Mouse (Mus musculus) forebrain, embryonic 12.5 days (tissue): Measurements from ENCODE around the gene Plek2. TPM values are rescaled to one million over a fixed set of nuclear protein-coding genes. Genes with fewer than 3 reads are reported as not detected.
A peak's percentile ranks its signal among the peaks of the same experiment; 100 is the strongest.

Experiments used
- ATAC-seq: fragments of 200-750 bp; cut with Nextera tagmentation; 2 replicates; pipeline ENCODE4 v1.8.0; 2017; ENCODE audit warnings: moderate TSS enrichment; ENCODE audit not compliant: low FRiP score
- H3K27ac ChIP-seq: fragments of 300-500 bp; sonication (generic); 2 replicates; pipeline ENCODE4 v1.5.1; 2016; ENCODE audit warnings: mild to moderate bottlenecking
- H3K27me3 ChIP-seq: fragments of 300-500 bp; sonication (generic); 2 replicates; pipeline ENCODE4 v1.6.1; 2016; ENCODE audit warnings: mild to moderate bottlenecking
- H3K36me3 ChIP-seq: fragments of 300-500 bp; sonication (generic); replicated peaks from 2 replicates; pipeline ENCODE4 v1.6.1; 2016; ENCODE audit warnings: mild to moderate bottlenecking
- H3K4me1 ChIP-seq: fragments of 300-500 bp; sonication (generic); 2 replicates; pipeline ENCODE4 v1.6.1; 2016
- H3K4me2 ChIP-seq: fragments of 300-500 bp; sonication (generic); 2 replicates; pipeline ENCODE4 v1.6.1; 2016; ENCODE audit warnings: mild to moderate bottlenecking, moderate library complexity
- H3K4me3 ChIP-seq: fragments of 300-500 bp; sonication (generic); replicated peaks from 2 replicates; pipeline ENCODE4 v1.5.1; 2016; ENCODE audit warnings: mild to moderate bottlenecking
- H3K9ac ChIP-seq: fragments of 300-500 bp; sonication (generic); 2 replicates; pipeline ENCODE4 v1.6.1; 2016; ENCODE audit warnings: mild to moderate bottlenecking
- H3K9me3 ChIP-seq: fragments of 300-500 bp; sonication (generic); 2 replicates; pipeline ENCODE4 v1.6.1; 2016
- WGBS: fragments of 180-500 bp; shearing (Covaris S2); methylation state at CpG from one replicate; pipeline ENCODE4 v1.1.7; 2016; 5-methylcytosine and 5-hydroxymethylcytosine counted together
- polyA plus RNA-seq: library from polyadenylated mRNA; unstranded; fragments of >200 nt; fragmentation: Nextera tagmentation; extraction: Ambion mirVana; gene quantifications from 2 replicates; pipeline ENCODE4 v1.2.1, GENCODE M21; 2016

Plek2 gene
- polyA plus RNA-seq, 1 experiment from 2014 or later: 2.7 TPM

GRCm38 (mm10) chr12:78904499-78904898 lies 2.3 kb downstream of the Plek2 start:
- Histone ChIP-seq H3K27ac (no peak overlapping the region), H3K27me3 (peaks cover 44% of the 10 kb centered on the region), H3K4me1 (peaks cover 10% of the 10 kb centered on the region), H3K4me2 (no peak overlapping the region), H3K9ac (no peak overlapping the region), H3K4me3 (no peak overlapping the region), H3K36me3 (no peaks in the 10 kb centered on the region), H3K9me3 (no peaks in the 10 kb centered on the region)
- ATAC-seq: no peak
- WGBS: 89% methylated on average over 7 of the region's 7 CpGs

GRCm38 (mm10) chr12:78903313-78903712 lies 3.5 kb downstream of the Plek2 start:
- Histone ChIP-seq H3K4me1 (peaks cover 10% of the 10 kb centered on the region), H3K27ac (no peak overlapping the region), H3K9me3 (no peaks in the 10 kb centered on the region), H3K27me3 (peaks cover 34% of the 10 kb centered on the region), H3K9ac (no peak overlapping the region), H3K4me3 (no peak overlapping the region), H3K4me2 (no peak overlapping the region), H3K36me3 (no peaks in the 10 kb centered on the region)
- 81% methylated on average over 4 of the region's 4 CpGs for WGBS
- ATAC-seq: no peak

GRCm38 (mm10) chr12:78901467-78901866 lies 5.3 kb downstream of the Plek2 start:
- no peak overlapping the region for H3K4me3 ChIP-seq
- H3K4me2 ChIP-seq: no peak overlapping the region
- H3K36me3 ChIP-seq: no peaks in the 10 kb centered on the region
- H3K27me3 ChIP-seq: peaks cover 16% of the 10 kb centered on the region
- H3K9me3 ChIP-seq: no peaks in the 10 kb centered on the region
- no peak overlapping the region for H3K9ac ChIP-seq
- H3K4me1 ChIP-seq: peaks cover 1% of the 10 kb centered on the region
- 88% methylated on average over 5 of the region's 5 CpGs for whole genome bisulfite sequencing
- no peak for ATAC-seq
- H3K27ac ChIP-seq: no peak overlapping the region

DNA sequence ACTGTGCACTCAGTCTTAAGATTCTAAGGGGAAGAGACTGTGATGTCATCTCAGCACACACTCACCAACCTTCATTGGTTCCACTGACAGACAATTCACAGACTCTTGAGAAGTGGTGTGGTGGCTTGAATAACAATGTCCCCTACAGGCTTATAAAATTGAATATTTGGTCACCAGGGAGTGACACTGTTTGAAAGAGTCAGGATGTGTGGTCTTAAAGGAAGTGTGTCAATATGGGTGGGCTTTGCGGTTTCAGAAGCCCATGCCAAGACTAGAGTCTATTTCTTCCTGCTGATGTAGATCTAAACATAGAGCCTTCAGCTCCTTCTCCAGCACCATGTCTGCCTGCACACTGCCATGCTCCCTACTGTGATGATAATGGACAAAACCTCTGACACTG lies 8.9 kb downstream of the Plek2 start:
- Histone ChIP-seq H3K4me1 (no peaks in the 10 kb centered on the region), H3K4me2 (no peak overlapping the region), H3K9me3 (no peaks in the 10 kb centered on the region), H3K9ac (no peak overlapping the region), H3K36me3 (no peaks in the 10 kb centered on the region), H3K27ac (no peak overlapping the region), H3K27me3 (no peaks in the 10 kb centered on the region), H3K4me3 (no peak overlapping the region)
- 97% methylated on average over 1 of the region's 1 CpGs for WGBS
- ATAC-seq: no peak

GRCm38 (mm10) chr12:78891149-78891548 lies 15.6 kb downstream of the Plek2 start:
- no peak overlapping the region for H3K9ac ChIP-seq
- no peak for ATAC-seq
- no peak overlapping the region for H3K4me3 ChIP-seq
- H3K27ac ChIP-seq: no peak overlapping the region
- H3K9me3 ChIP-seq: no peaks in the 10 kb centered on the region
- H3K36me3 ChIP-seq: peaks cover 13% of the 10 kb centered on the region
- no peak overlapping the region for H3K4me2 ChIP-seq
- no peaks in the 10 kb centered on the region for H3K27me3 ChIP-seq
- WGBS: 81% methylated on average over 2 of the region's 2 CpGs
- H3K4me1 ChIP-seq: no peaks in the 10 kb centered on the region

DNA sequence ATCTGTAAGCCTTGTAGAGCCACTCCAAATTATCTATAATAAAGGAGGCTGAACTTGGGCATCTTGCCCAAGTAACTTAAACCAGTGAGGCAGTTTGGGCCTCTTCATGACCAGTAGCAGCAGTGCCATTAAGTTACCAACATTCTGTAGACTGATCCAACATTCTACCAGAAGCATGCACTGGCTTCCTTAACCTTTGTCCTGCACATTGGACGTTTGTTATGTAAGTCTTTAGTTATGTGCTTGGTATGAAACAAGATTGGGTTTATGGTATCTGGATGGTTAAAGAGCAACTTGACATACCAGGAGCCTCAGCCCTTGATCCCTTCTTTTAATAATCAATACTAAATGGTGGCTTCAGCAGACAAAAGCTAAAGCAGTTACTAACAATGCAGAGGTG lies 16.7 kb downstream of the Plek2 start:
- Histone ChIP-seq H3K9ac (no peak overlapping the region), H3K36me3 (peaks cover 23% of the 10 kb centered on the region), H3K9me3 (no peaks in the 10 kb centered on the region), H3K4me3 (no peak overlapping the region), H3K27me3 (no peaks in the 10 kb centered on the region), H3K27ac (no peak overlapping the region), H3K4me1 (no peaks in the 10 kb centered on the region), H3K4me2 (no peak overlapping the region)
- ATAC-seq: no peak
- WGBS: 74% methylated on average over 1 of the region's 1 CpGs

- Histone ChIP-seq H3K9me3 (no peaks in the 10 kb centered on the region), H3K27me3 (no peaks in the 10 kb centered on the region), H3K36me3 (peaks cover 55% of the 10 kb centered on the region), H3K4me1 (no peaks in the 10 kb centered on the region), H3K9ac (no peak overlapping the region), H3K4me3 (no peak overlapping the region), H3K27ac (no peak overlapping the region), H3K4me2 (no peak overlapping the region)
- no peak for ATAC-seq
- WGBS: 97% methylated on average over 3 of the region's 3 CpGs
These were observed 32.2 kb downstream of the Plek2 start for GRCm38 (mm10) chr12:78874581-78874980.

GRCm38 (mm10) chr12:78868115-78868514 lies 38.6 kb downstream of the Plek2 start:
- H3K9ac ChIP-seq: no peak overlapping the region
- no peaks in the 10 kb centered on the region for H3K27me3 ChIP-seq
- WGBS: 86% methylated on average over 1 of the region's 1 CpGs
- H3K4me1 ChIP-seq: peaks cover 3% of the 10 kb centered on the region
- no peak overlapping the region for H3K27ac ChIP-seq
- no peak overlapping the region for H3K4me2 ChIP-seq
- no peaks in the 10 kb centered on the region for H3K9me3 ChIP-seq
- H3K4me3 ChIP-seq: no peak overlapping the region
- H3K36me3 ChIP-seq: peaks cover 42% of the 10 kb centered on the region
- ATAC-seq: no peak

- no peak overlapping the region for H3K27ac ChIP-seq
- no peak overlapping the region for H3K4me3 ChIP-seq
- H3K4me1 ChIP-seq: peaks cover 14% of the 10 kb centered on the region
- H3K9ac ChIP-seq: no peak overlapping the region
- H3K27me3 ChIP-seq: no peaks in the 10 kb centered on the region
- no peaks in the 10 kb centered on the region for H3K9me3 ChIP-seq
- H3K4me2 ChIP-seq: no peak overlapping the region
- 100% methylated on average over 1 of the region's 1 CpGs for WGBS
- H3K36me3 ChIP-seq: peaks cover 30% of the 10 kb centered on the region
- no peak for ATAC-seq
These were observed 41.3 kb downstream of the Plek2 start for GRCm38 (mm10) chr12:78865434-78865833.

DNA sequence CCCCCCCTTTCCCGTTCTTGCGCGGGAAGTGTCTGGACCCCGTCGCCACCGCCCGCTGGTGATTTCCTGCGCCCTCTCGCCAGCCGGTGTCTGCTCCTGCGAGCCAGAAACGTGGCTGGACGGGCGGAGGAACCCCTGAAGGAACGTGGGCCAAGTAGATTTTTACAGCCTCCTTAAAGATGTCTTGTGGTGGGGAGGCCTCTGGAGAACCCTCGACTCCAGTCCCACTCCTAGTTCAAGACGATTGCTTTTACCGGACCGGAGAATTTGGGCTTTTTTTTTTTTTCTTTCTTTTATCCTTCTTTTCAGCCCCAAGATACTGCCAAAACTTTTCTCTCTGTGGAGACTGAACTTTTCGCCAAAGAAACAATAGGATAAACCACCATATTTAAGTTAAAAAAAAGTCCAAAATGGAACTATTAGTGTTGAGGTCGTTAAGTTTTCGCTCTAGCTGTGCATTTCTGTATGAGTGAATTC lies 44.5 kb downstream of the Plek2 start:
- Histone ChIP-seq H3K27ac (peak overlapping the region; percentile 88), H3K27me3 (no peaks in the 10 kb centered on the region), H3K9me3 (no peaks in the 10 kb centered on the region), H3K9ac (peak overlapping the region; percentile 87), H3K4me2 (peak overlapping the region; percentile 91), H3K36me3 (0 out of 2 replicates have a peak, but pooled peaks cover 8% of the 10 kb centered on the region), H3K4me1 (peaks cover 25% of the 10 kb centered on the region), H3K4me3 (peak overlapping the region; percentile 91)
- no peak for ATAC-seq
- WGBS: 0% methylated on average over 22 of the region's 22 CpGs

DNA sequence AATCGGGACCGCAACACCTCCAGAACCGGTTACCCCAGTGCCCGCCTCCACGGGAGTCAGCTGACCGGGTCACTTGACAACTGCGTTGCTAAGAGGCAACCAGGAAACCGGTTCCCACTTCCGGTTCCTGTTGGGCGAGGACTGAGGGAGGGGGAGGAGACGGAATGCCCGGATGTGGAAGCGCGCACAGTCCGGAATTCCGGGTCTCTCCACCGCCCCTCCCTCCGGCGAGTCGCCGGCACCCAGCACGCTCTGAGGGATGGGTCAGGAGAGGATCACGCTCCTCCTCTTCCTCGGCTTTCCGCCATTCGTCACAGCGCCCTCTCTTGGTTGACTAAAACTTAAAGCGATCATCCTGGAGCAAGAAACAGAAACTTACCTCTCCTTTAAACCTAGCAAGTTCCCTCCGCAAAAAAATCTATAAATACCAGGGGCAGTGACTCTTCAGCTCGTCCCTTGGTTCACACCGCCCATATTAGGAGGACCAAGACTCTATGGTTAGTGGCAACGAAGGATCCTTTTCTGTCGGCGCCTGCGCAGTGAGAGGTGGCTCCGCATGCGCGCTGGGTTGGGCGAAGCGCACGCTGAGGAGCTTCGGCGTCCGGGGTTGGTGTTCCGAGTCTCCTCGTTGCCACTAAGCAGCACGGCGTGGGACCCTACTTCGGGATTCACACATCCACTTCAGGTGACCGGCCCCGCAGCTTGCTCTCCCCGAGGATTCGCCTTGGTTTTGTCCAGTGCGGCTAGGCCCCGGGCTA lies 45.1 kb downstream of the Plek2 start, which contains the start of the genes Atp6v1d and Eif2s1:
TSS of gene Atp6v1d (minus strand) at position 143 of the 758 bp plus-strand sequence.
TSS of gene Eif2s1 (plus strand) at position 324 of the 758 bp plus-strand sequence.
- H3K9ac ChIP-seq: peak within 1 kb of the TSS; percentile 87
- peak within 1 kb of the TSS; percentile 88 for H3K27ac ChIP-seq
- ATAC-seq: peak; percentile 100
- H3K4me1 ChIP-seq: peaks cover 25% of the 10 kb centered on the region
- H3K4me2 ChIP-seq: peak within 1 kb of the TSS; percentile 91
- peak within 1 kb of the TSS; percentile 91 for H3K4me3 ChIP-seq
- 0 out of 2 replicates have a peak, but pooled peaks cover 6% of the 10 kb centered on the region for H3K36me3 ChIP-seq
- H3K9me3 ChIP-seq: no peaks in the 10 kb centered on the region
- WGBS: under 1% methylated on average over 55 of the region's 55 CpGs
- H3K27me3 ChIP-seq: no peaks in the 10 kb centered on the region

DNA sequence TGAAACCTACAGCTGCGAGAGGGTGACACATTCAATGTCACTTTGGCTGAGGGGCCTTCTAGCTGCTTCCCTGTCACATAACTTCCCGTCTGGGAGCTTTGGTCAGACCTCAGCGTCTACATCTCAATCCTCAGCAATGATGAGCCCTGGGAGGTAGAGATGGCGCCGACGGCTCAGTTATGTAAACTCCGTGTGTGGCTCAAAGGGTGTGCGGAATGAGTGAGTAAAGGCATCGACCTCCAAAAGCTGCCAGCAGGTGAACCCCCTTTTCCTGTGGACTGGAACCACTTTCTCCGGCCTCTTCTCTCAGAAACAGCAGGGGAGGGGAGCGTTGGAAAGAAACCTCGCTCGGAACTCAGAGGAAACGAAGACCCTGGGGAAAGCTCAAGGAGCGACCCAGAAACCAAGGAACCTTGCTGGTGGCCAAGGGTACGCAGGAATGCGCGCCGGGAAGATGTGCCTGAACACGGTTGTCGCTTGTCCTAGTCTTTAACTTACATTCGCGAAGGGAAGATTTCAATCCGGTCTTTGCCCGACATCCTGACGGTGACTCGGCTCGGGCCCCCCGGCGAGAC lies 45.8 kb downstream of the Plek2 start:
- Histone ChIP-seq H3K9ac (peak overlapping the region; percentile 80), H3K9me3 (no peaks in the 10 kb centered on the region), H3K27ac (peak overlapping the region; percentile 68), H3K36me3 (0 out of 2 replicates have a peak, but pooled peaks cover 6% of the 10 kb centered on the region), H3K4me3 (peak overlapping the region; percentile 91), H3K4me2 (peak overlapping the region; percentile 91), H3K4me1 (peaks cover 25% of the 10 kb centered on the region), H3K27me3 (no peaks in the 10 kb centered on the region)
- ATAC-seq: 0 out of 2 replicates have a peak, but pooled peaks have one; percentile 1
- WGBS: under 1% methylated on average over 30 of the region's 30 CpGs
